Mouse (Mus musculus): ENCODE measurements around the gene Pou6f1.

GRCm38 (mm10) chr15:100614996-100615824 lies 15.4 kb upstream of the Pou6f1 start, which contains the start of gene Dazap2:
- TF ChIP-seq CTCF (IDR thresholded peaks at IDR 0.05; ENCODE audit: low read depth), result peak; percentile 55
- no peak for TF ChIP-seq EP300 (optimal IDR thresholded peaks at IDR 0.05)

All from stomach, postnatal 0 days (tissue).